Mouse (Mus musculus) heart, postnatal 0 days (tissue): Measurements from ENCODE around the gene Dlec1. TPM values are rescaled to one million over a fixed set of nuclear protein-coding genes. Genes with fewer than 3 reads are reported as not detected.

Experiments used
- ATAC-seq: fragments of 200-750 bp; cut with Nextera tagmentation; 2 replicates; pipeline ENCODE4 v1.8.0; 2017; ENCODE audit warnings: low read depth, moderate number of reproducible peaks, moderate library complexity; ENCODE audit not compliant: insufficient read depth
- DNase-seq: peaks from one replicate; pipeline ENCODE4 v3.0.0-alpha.2; 2016; ENCODE audit warnings: low spot score
- H3K27ac ChIP-seq: fragments of 300-500 bp; sonication (generic); 2 replicates; pipeline ENCODE4 v1.5.1; 2014; ENCODE audit warnings: low read depth, mild to moderate bottlenecking
- H3K27me3 ChIP-seq: fragments of 300-500 bp; sonication (generic); 2 replicates; pipeline ENCODE4 v1.6.1; 2014; ENCODE audit warnings: low read length, mixed read lengths; ENCODE audit not compliant: control insufficient read depth, insufficient read depth
- H3K36me3 ChIP-seq: fragments of 300-500 bp; sonication (generic); replicated peaks from 2 replicates; pipeline ENCODE4 v1.6.1; 2014; ENCODE audit warnings: low read length, mixed read lengths; ENCODE audit not compliant: control insufficient read depth, insufficient read depth
- H3K4me1 ChIP-seq: fragments of 300-500 bp; sonication (generic); 2 replicates; pipeline ENCODE4 v1.6.1; 2014; ENCODE audit warnings: antibody characterized with exemption; ENCODE audit not compliant: control insufficient read depth, insufficient read depth
- H3K4me2 ChIP-seq: fragments of 300-500 bp; sonication (generic); 2 replicates; pipeline ENCODE4 v1.6.1; 2014; ENCODE audit warnings: low read depth, mild to moderate bottlenecking, low read length, moderate library complexity
- H3K4me3 ChIP-seq: fragments of 300-500 bp; sonication (generic); 2 replicates; pipeline ENCODE4 v1.5.1; 2014; ENCODE audit warnings: low read depth, low read length
- H3K9ac ChIP-seq: fragments of 300-500 bp; sonication (generic); replicated peaks from 2 replicates; pipeline ENCODE4 v1.6.1; 2014; ENCODE audit warnings: low read depth, low read length, mixed read lengths
- H3K9me3 ChIP-seq: fragments of 300-500 bp; sonication (generic); replicated peaks from 2 replicates; pipeline ENCODE4 v1.6.1; 2016; ENCODE audit warnings: low read length; ENCODE audit not compliant: control insufficient read depth
- CTCF ChIP-seq: IDR thresholded peaks from 2 replicates; pipeline ENCODE4 v1.5.1; 2016; ENCODE audit warnings: antibody characterized with exemption, control low read depth, low read depth
- EP300 ChIP-seq: IDR thresholded peaks from 2 replicates; pipeline ENCODE4 v1.6.1; 2016; ENCODE audit warnings: antibody characterized with exemption, low read depth
- WGBS: fragments of 180-500 bp; shearing (Covaris S2); extraction: QIAGEN DNeasy Blood & Tissue Kit; methylation state at CpG from one replicate; pipeline ENCODE4 v1.1.7; 2014; 5-methylcytosine and 5-hydroxymethylcytosine counted together
- polyA plus RNA-seq: library from polyadenylated mRNA; unstranded; fragments of >200 nt; fragmentation: Nextera tagmentation; extraction: Ambion mirVana; gene quantifications from 2 replicates; pipeline ENCODE4 v1.2.1, GENCODE M21; 2015
- total RNA-seq: library from RNA; depleted of rRNA; stranded (reverse); fragments of >200 nt; gene quantifications from 2 replicates; pipeline ENCODE4 v1.2.3, GENCODE M21; 2014; ENCODE audit warnings: low replicate concordance; rRNA removed

The Dlec1 gene
- 5.0 TPM in 1 of 2 replicates, not detected in the other for total RNA-seq
- polyA plus RNA-seq: 0.15 and 0.21 TPM in 2 replicates

- H3K27ac ChIP-seq: no peak within 1 kb of the TSS
- 3% methylated on average over 44 of the region's 44 CpGs for WGBS
These were observed at the start of gene Dlec1 for GRCm38 (mm10) chr9:119101992-119102782. Gene Dlec1, plus strand, starts transcription at chr9:119102478.

GRCm38 (mm10) chr9:119053964-119054576 is 48.2 kb upstream of the Dlec1 start:
- H3K36me3 ChIP-seq: no peaks in the 10 kb centered on the region
- H3K27me3 ChIP-seq: no peaks in the 10 kb centered on the region
- no peak overlapping the region for H3K27ac ChIP-seq
- DNase-seq (no peak), ATAC-seq (no peak)
- no peak overlapping the region for H3K4me2 ChIP-seq
- H3K9ac ChIP-seq: no peak overlapping the region
- 84% methylated on average over 9 of the region's 9 CpGs for WGBS
- TF ChIP-seq CTCF (no peak), EP300 (no peak)
- no peaks in the 10 kb centered on the region for H3K9me3 ChIP-seq
- H3K4me1 ChIP-seq: peaks cover 16% of the 10 kb centered on the region
- no peak overlapping the region for H3K4me3 ChIP-seq

More at GRCm38 (mm10) chr9:119101992-119102782, at the start of gene Dlec1:
- Histone ChIP-seq H3K27me3 (0 out of 2 replicates have a peak, but pooled peaks cover 14% of the 10 kb centered on the region), H3K9me3 (no peaks in the 10 kb centered on the region), H3K4me1 (no peaks in the 10 kb centered on the region), H3K36me3 (no peaks in the 10 kb centered on the region), H3K9ac (no peak within 1 kb of the TSS), H3K4me3 (peak within 1 kb of the TSS; percentile 65), H3K4me2 (peak within 1 kb of the TSS; percentile 83)
- TF ChIP-seq CTCF (no peak), EP300 (no peak)
- peak; percentile 71 for ATAC-seq
- peak; percentile 89 for DNase-seq

GRCm38 (mm10) chr9:119055336-119055735 is 46.9 kb upstream of the Dlec1 start:
- DNase-seq (no peak), ATAC-seq (no peak)
- 87% methylated on average over 4 of the region's 4 CpGs for WGBS
- no peaks in the 10 kb centered on the region for H3K9me3 ChIP-seq
- no peak overlapping the region for H3K9ac ChIP-seq
- TF ChIP-seq CTCF: no peak
- no peak for TF ChIP-seq EP300
- no peaks in the 10 kb centered on the region for H3K27me3 ChIP-seq
- H3K4me1 ChIP-seq: peaks cover 16% of the 10 kb centered on the region
- no peak overlapping the region for H3K4me2 ChIP-seq
- H3K4me3 ChIP-seq: no peak overlapping the region
- H3K36me3 ChIP-seq: no peaks in the 10 kb centered on the region
- no peak overlapping the region for H3K27ac ChIP-seq

DNA sequence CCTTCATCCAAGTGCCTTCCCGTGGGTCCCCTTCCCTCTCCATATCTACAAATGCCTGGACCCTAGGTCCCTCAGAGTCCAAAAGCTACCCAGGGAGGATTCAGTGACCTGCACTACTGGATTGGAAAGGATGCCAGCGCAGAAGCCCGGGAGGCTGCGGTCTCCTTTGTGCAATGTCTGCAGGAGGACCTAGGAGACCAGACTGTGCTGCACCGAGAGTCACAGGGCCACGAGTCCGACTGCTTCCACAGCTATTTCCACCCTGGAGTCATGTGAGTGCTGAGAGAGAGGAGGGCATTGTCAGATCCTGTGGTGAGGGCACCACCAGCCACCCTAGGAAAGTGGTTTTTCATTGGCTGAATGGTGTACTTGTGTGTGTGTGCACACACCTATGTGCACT is 44.0 kb upstream of the Dlec1 start:
- no peaks in the 10 kb centered on the region for H3K36me3 ChIP-seq
- H3K4me1 ChIP-seq: no peaks in the 10 kb centered on the region
- H3K9me3 ChIP-seq: no peaks in the 10 kb centered on the region
- H3K9ac ChIP-seq: no peak overlapping the region
- no peak overlapping the region for H3K4me2 ChIP-seq
- WGBS: 72% methylated on average over 7 of the region's 7 CpGs
- ATAC-seq: no peak
- no peak for TF ChIP-seq CTCF
- TF ChIP-seq EP300: no peak
- H3K27ac ChIP-seq: no peak overlapping the region
- H3K4me3 ChIP-seq: no peak overlapping the region
- no peak for DNase-seq
- H3K27me3 ChIP-seq: no peaks in the 10 kb centered on the region

DNA sequence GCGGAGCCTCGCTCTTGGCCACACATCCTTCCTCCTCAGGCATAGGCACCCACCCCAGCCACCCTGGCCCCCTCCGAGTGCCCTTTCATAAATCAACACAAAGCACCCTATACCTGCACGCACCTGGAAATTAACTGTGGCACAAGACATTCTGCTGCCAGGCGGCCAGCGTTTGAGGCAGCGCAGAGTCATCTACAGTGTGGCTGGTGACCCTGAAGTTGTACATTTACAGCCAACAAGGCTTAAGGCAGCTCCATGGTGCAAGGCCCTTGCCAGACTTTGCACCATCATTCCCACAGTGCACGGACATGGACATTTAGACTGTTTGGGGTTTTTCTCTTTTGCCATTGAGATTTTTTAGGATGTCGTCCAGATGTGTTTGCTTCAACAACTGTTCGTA is 41.6 kb upstream of the Dlec1 start:
- Histone ChIP-seq H3K9me3 (no peaks in the 10 kb centered on the region), H3K27ac (no peak overlapping the region), H3K4me3 (no peak overlapping the region), H3K36me3 (no peaks in the 10 kb centered on the region), H3K4me1 (no peaks in the 10 kb centered on the region), H3K9ac (no peak overlapping the region), H3K27me3 (no peaks in the 10 kb centered on the region), H3K4me2 (no peak overlapping the region)
- TF ChIP-seq CTCF (no peak), EP300 (no peak)
- 92% methylated on average over 10 of the region's 10 CpGs for WGBS
- DNase-seq: no peak
- no peak for ATAC-seq
